Mouse (Mus musculus): Measurements from ENCODE around the gene Macrod1.

Macrod1 gene

DNA sequence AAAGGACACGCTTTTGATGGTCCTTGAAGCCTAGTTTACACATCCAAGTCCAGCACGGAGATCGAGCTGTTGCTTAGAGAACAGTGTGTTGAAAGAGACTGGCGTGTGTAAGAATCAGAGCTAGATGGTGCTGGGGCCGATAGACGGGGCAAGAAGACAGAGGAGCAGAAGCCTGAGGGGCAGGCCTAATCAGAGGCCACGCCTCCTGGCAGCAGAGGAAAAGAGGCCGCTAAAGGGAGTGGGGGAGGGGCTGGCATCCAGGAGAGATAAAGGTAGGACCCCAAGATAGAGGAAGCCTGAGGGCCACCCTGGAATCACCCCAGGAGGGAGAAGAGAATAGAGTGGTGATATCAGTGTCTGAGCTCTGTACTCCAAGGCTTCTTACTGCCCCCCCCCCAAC is 114.8 kb downstream of the Macrod1 start:
- DNase-seq, result no peak

DNA sequence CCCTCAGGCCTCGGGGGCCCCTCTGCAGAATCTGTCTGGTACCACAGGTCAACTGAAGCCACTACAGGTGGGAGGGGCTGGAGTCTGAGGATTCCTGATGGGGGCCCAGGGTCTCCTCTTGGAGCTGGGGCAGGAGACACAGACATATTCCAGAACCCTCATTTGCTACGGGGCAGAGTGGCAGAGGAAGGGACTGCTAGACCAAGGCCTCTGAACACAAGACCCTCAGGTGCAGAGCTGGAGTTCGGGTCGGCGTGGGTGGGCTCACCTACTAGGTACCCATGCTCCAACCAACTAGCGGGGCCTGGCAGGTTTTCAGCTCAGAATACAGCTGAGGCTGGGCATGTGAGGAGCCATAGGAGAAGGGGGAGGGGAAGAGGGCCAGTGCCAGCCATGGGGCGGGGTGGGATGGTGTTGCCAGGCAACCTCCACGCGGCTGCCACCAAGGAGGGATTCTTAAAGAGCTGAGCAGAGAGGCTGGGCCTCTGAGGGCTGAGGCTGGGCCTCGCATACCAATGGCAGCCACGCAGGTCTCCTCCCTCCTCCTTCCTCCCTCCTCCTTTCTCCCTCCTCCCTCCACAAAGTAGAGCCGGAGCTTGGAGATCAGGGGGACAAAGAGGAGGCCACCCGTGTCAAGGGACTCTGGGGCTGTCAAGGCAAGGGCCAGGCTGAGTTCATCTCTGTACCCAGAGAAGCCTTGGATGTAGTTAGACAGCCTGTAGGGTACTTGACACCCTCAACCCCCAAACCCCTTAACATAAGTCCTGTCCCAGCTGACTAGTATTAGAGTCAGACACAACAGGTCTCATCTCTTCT is 115.6 kb downstream of the Macrod1 start:
- peak; percentile 58 for DNase-seq

DNA sequence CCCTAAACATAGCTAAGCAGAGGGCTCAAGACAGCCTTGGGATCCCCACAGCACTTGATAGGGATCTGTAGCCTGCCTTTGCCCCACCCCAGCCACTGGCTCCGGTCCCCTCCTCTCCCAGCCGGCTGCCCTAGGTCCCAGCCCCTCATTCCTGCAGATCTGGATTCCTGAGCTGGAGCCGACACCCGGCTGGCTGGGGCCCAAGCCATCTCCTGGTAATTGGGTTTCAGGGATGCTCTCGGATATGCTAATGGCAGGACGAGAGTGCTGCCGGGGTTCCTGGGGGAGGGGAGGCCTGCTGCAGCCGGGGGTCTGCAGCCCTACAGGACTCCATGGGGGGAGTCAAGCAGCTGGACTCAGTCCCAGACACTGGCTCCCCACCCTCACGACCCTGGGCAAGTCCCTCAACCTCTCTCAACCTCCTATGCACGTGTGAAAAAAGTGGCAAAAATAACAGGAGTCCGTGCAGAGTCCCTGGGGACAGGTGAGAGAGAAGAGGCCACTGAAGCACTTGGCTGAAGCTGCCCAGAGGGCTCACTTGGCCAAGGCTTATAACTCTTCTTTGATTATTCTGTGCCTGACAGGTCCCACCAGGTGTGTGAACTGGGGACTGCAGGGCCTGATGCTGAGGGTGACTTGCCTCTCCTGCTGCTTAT is 119.6 kb downstream of the Macrod1 start:
- no peak for DNase-seq

DNA sequence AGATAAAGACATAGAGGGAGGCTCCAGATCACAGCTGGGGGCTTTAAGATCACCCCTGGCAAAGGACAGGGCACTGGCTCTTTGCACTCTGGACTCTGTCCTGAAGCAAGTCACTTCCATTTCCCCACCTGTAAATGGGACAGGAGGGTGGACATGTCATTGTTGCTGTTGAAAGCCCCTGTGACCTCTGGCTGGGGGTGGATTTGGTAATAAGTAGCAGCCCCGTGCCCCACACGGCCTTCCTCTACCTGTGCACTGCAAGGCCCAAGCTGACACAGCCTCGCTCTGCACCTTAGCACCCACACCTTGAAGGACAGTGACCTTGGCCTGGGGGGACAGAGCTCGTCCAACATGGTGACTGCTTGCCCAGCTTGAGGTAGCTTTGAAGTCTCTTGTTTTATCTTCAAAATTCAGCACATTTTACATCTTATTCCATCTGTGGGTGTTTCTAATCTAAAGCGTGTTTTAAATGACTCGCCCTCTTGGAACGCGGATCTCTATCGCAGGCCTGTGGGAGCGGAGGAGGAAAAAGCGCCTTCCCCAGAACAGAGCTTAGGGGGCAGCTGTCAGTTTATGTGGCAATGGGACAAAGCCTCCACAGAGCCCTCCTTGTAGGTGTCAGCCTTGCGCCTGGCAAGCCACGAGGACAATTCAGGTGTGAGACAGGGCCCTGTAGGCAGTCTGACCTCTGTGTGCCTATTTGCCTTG is 121.3 kb downstream of the Macrod1 start:
- DNase-seq, result no peak

DNA sequence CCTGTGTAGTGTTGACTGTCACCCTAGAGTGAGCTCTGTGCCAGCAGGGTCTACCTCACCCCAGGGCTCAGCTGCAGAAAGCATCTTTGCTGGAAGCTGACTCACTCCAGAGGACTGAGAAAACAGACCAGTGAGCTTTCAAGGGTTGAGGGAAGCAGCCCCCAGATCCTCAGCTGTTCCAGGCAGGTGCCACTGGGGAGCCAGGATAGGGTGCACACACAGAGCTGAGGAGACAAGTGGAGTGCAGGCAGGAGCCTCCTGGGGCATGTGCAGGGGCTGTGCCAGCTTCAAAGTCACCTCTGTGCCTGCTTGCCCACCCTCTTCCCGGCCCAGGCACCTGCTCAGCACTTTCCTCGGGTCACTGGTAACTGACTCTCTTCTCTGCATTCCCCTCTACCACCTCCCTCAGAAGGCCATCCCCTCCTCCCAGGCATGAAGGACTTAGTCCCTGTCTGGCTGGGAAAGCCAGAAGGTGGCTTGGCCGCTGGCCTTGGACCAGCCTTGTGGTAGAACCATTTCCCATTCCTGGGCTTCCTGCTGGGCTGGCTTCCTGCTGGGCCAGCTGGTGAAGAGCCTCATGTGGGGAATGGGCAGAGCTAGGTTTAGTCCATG is 122.3 kb downstream of the Macrod1 start:
- no peak for DNase-seq

DNA sequence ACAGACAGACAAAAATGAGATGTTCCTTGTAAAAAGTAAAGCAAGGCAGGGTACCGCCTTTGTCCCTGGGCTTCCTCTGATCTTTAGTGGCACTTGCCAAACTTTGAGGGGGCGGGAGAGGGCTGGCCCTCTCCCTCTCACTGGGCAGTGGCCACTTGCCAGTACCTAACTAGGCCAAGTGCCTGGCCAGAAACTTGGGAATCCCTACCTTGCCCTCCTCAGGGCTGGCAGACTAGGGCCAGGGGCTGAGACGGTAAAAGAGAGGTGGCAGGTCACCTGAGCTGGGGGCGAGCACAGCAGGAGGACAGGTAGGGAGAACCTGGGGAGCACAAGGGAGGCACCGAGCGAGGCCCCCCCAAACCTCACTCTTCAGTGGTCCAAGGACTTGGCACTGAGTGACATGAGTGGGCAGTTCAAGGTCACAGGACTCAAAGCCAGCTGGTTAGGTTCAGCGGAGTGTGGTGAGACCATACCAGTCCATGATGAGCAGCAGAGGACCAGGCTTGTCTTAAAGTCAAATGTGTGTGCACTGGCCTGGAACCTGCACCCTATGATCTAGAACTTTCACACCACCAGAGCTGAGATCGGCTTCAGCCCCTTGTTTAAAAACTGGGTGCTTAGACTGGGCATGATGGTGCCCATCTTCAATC is 124.3 kb downstream of the Macrod1 start:
- no peak for DNase-seq

DNA sequence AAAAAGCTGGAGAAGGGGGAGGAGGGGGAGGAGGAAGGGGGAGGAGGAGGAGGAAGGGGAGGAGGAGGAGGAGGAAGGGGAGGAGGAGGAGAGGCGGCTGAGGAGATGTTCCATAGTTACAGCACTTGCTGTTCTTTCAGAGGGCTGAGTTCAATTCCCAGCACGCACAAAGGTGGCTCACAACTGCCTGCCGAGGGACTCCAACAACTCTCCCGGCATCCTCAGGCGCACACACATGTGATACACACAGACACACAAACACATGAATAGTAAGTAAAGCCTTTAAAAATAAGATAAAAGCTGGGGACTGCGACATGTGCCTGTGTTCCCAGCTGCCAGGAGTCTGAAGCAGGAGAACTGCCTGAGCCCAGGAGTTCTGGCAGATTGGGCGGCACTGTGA is 124.9 kb downstream of the Macrod1 start:
- DNase-seq, result no peak

DNA sequence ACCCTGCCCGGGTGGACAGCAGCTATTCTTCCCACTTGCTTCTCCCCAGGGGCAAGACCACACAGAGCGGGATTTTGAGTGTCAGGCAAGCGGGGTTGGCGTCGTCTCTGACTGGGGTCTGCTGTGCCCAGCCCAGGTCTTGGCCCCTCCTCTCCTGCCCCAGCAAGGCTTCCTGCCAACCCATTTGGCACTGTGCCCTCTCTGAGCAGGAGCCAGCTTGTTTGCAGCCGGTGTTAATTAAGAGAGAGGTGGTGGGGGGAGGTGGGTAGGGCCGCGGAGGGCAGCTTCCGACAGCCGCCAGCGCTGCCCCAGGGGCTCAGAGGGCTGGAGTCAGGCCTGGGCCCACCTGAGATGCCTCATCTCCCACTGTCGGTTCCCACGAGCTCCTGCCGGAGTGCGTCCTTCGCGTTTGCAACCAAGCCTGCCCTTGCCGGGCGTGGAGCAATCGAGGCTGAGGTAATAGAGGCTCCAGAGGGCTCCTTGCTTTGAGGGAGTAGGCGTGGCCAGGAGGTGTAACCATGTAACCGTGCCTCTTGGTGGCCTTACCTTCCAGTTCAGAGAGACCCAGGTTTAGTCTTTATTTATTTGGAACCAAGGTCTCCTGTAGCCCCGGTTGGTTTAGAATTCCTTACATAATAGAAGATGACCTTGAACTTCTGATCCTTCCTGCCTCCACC is 125.8 kb downstream of the Macrod1 start:
- peak; percentile 61 for DNase-seq

DNA sequence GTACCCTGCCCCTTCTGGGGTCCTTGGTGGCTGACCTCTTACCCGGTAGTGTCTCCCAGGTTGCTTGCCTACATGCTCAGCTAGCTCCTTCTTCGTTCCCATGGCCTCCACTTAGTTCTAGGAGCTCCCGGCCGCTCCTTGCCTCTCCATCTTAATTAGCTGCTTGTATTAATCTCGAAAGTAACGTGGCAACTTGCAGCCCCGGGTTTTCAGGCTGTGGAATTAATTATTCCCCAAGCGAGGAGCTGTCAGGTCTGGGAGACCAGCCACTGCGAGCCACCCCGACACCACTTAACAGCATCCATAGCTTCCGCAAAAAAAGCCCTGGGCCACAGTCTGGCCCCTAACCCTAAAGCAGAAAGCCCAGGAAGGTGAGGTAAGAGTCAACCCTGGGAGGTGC is 126.8 kb downstream of the Macrod1 start:
- DNase-seq, result no peak

DNA sequence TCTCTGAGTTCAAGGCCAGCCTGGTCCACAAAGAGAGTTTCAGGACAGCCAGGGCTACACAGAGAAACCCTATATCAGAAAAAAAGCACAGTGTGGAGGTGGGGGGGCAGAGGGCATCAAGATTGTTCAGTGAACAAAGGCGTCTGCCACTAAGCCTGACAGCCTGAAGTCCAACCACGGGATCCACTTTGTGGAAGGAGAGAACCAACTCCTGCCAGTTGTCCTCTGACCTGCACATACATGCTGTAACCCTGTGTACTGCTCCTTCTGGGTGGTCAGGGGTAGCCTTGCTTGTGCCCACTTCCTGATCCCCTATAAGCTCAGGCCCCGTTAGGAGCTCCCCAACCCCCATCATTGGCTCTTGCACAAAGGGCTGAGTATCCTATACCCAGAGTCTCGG is 128.4 kb downstream of the Macrod1 start:
- no peak for DNase-seq

DNA sequence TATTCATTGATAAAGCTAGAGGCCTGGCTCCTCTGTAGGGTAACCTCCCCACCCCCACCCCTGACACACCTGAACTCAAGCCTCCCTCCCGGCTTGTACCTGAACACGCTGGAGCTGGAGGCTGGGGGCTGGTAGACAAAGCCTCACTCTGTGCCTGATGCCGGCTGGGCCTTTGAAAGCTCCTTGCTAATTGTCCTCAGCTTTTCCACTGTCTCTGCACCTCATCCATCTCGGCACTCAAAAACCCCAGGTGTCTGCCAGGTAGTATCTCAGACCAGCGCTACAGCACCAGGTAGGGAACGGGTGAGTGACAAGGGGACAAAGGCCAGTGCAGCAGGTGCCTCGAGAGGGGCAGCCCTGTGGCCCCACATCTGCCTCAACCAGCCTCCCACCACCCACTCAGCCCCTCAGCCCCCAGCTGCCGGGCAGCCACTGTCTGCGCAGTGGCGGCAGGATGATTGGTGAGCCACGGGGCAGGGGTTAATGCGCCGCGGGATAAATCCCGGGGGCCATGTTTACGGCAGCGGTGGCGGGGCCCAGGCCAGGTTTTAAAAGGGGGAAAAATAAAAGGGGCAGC is 129.2 kb downstream of the Macrod1 start:
- no peak for DNase-seq

DNA sequence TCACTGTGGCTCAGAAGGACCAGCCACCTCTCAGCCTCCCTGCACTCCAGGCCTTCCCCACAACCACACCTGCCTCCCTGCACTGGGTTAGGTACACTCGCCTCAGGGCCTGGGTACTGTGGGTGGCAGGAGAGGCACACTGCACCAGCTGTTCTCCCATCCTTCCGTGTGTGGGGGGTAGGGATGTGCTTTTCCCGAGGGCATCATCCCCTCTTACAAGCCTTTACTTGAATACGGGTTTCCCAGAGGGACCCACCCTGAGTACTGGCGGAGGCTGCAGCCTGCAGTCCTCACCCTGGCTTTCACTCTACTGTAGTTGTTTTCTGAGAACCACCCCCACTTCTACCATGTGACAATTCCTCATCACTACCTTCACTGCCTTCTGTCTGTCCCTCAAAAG is 130.5 kb downstream of the Macrod1 start:
- no peak for DNase-seq

DNA sequence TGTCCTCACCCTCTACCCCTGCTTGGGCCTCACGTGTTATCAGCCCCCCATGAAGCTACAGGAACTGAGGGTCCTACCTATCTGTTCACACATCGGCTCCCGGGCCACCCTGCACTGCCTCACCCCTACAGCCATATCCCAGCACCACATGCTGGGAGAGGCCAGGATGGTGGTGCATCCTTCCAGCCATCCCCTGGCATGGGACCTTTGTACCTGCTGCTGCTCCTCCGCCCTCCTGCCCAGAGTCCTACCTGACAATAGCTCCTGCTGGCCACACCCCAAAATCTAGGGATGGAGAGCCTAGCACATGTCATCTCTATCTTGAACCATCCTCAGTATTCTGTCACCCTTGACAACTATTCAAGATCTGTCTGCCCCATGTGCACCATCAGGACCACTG is 132.4 kb downstream of the Macrod1 start:
- DNase-seq, result no peak

DNA sequence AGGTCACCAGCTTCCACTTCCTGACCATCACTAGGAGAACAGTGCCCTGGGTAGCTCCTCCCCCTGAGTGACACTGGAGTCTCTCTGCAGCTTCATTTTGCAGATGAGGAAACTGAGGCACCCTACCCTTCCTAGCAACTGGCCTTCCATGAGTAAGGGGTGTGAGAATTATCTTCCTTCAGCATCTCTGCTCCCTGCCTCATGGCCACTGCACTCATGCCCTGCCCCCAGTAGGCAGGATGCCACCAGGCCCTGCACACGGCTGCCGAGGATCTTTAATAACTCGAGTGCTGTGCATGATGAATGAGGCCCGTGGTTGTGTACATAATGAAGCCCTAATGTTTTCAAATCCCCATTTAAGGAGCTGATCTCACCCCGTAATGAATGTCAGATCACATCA is 134.4 kb downstream of the Macrod1 start:
- DNase-seq, result no peak

DNA sequence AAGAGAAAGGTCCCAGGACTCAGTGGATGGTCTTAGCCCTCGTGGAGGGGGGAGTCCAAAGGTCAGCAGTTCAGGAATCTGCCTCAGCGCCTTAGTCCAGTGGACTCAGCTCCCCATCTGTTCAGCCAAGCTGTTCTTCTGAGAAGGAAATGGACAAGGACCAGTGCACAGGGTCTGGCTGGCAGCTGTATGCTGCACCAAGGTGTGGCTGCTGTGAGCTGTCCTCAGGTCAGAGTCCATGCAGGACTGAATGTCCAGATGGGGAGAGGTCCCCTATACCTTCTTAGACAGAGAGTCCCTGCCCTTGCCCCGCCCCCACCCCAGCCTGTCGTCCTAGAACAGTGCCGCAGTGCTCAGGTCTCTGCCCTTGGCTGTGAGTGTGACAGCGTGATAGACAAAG is 135.0 kb downstream of the Macrod1 start:
- no peak for DNase-seq

DNA sequence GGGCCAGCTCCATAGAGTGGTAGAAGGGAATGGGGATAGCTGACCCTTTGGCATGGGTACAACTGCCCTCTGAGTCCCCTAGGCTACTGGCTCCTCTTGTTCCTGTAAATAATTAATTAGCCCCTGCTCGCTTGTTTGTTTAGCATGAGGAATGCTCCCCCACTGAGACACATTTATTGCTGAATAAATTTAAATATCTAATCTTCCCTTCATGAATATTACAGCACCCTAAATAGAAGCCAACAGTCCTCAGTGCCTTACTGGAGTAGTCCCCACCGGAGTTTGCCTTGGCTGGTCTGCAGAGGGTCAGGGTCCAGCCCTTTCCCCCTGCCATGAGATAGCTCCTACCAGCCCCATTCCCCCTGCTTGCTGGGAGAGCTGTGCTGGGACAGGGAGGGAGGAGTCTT is 136.0 kb downstream of the Macrod1 start:
- DNase-seq, result no peak

DNA sequence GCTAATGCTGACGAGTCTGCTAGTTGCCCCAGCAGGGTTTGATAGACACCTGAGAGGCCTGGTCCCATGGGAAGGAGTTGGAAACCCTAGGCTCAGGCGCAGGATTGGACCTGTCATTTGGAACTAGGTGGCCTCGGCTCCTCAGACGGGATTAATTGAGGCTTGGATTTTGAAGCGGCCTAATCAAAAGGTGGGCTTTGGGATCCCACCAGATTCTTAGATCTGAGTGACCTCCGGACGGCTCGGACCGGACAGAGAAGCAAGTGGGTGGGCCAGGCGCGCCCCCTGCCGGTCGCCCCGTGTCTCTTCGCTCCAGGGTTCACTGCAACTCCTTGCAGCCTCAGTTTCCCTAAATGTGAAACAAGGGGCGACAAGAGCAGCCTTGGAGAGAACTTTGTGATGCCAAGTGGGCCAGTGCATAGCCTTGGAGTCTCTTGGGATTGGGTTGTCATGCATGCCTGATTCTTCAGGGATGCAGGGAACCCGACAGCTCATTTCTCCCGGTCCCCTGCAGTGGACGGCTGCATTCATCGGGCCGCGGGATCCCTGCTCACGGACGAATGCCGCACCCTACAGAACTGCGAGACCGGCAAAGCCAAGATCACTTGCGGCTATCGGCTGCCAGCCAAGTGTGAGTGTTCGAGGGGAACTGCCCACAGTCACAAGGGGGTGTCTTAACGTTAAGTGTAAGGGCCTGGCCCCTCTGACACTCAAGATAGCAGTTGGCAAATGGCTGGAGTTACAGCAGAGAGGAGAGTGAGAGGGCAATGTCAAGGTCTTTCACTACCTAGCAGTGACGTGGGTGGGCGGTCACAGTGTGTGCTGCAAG is 139.5 kb downstream of the Macrod1 start:
- no peak for DNase-seq

DNA sequence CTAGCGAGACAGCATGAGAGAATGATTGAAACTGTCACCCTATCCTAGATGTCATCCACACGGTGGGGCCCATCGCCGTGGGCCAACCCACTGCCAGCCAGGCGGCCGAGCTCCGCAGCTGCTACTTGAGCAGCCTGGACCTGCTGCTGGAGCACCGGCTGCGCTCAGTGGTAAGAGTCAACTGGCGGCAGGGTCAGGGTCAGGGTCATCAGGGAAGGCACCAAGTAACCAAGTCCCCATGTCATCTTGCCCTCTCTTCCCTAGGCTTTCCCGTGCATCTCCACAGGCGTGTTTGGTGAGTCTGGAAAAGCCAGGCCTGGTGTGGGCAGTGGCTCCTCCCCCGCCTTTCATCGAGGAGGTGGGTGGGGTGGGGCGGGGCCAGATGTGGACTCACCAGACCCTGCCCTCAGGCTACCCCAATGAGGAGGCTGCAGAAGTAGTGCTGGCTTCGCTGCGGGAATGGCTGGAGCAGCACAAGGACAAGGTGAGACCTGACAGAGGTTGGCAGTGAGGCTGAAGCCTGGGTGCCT is 140.2 kb downstream of the Macrod1 start:
- no peak for DNase-seq

DNA sequence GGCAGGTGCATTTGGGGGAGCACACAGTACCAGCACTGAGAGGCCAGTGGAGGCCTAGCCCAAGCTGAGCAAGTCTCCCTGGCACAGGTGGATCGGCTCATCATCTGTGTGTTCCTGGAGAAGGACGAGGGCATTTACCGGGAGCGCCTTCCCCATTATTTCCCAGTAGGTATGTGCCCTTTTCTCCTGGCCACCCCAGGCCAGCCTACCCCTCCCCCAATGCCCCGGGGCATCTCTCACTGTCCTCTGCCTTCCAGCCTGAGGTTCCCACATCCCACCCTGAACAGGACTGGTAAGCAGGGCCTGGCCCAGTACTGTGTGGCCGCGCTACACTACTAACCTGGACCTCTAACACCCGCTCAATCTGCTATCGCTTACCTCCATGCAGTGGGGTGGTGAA is 140.8 kb downstream of the Macrod1 start:
- DNase-seq, result no peak

DNA sequence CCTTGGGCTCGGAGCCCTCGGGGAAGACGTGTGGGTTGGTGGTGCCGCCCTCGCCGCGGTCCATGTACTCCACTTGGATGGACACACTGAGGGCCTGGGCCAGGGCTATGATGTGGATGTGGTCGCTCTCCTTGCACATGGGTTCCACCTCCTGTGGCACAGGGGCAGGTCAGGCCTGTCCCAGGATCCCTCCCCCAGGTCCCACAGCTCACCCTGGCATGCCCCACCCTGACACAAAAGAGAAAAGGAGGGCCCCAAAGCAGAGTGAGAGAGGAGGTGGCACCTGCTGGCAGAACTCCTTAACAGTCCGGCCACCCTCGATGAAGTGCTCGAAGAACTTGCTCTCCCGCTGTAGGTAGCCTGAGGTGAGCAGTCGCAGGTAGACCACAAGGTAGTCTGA is 142.5 kb downstream of the Macrod1 start:
- no peak for DNase-seq

DNA sequence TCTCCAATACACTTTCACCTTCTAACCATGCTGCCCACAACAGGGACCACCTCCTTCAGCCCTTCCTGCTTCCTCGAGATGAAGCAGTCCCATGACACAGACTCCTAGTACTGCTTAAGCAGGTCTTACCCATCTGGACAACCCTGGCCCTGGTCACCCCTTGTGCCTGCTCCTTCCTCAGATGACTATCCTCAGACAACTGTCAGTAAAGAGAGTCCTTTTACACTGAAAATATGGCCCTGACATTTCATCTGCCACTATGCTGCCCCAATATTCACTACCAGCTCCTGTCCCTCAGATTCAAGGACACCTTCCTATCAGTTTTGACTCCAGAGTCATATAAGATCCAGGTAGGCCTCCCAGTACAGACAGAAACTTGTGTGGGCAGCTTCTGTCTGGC is 143.8 kb downstream of the Macrod1 start:
- DNase-seq, result no peak
